Mouse (Mus musculus) E14TG2a.4 (cell line): ENCODE results near the gene Lhx1.

Experiments used
- CTCF ChIP-seq: conservative IDR thresholded peaks from 2 replicates; pipeline ENCODE4 v1.5.1; 2014; ENCODE audit warnings: low read length
- POU5F1 ChIP-seq: IDR thresholded peaks from 2 replicates; pipeline ENCODE4 v1.6.1; 2014; ENCODE audit warnings: low read length, borderline replicate concordance

- TF ChIP-seq CTCF (no peak), POU5F1 (no peak)
These were observed 644 bp downstream of the Lhx1 start for GRCm38 (mm10) chr11:84524511-84525270.
